Mouse (Mus musculus) cerebellum, adult 11-12 months (tissue): ENCODE measurements around the gene Cyp2f2.

Source experiments
- DNase-seq: peaks from one replicate; pipeline ENCODE4 v3.0.0; 2022

Cyp2f2 gene

GRCm38 (mm10) chr7:27156005-27156404 lies 36.3 kb downstream of the Cyp2f2 start:
- peak; percentile 29 for DNase-seq

GRCm38 (mm10) chr7:27158171-27158570 lies 38.5 kb downstream of the Cyp2f2 start:
- peak; percentile 24 for DNase-seq

- peak; percentile 39 for DNase-seq
Observed at GRCm38 (mm10) chr7:27159256-27159655, 39.5 kb downstream of the Cyp2f2 start.

- DNase-seq = peak; percentile 88
Observed at GRCm38 (mm10) chr7:27159882-27160281, 40.2 kb downstream of the Cyp2f2 start.

- peak; percentile 14 for DNase-seq
Observed at GRCm38 (mm10) chr7:27160921-27161320, 41.2 kb downstream of the Cyp2f2 start.

- DNase-seq = peak; percentile 30
Observed at GRCm38 (mm10) chr7:27161744-27162143, 42.0 kb downstream of the Cyp2f2 start.

- DNase-seq = no peak
Observed at GRCm38 (mm10) chr7:27162780-27163449, 43.2 kb downstream of the Cyp2f2 start.

- DNase-seq = peak; percentile 39
Observed at GRCm38 (mm10) chr7:27163450-27163805, 43.7 kb downstream of the Cyp2f2 start.

- DNase-seq = peak; percentile 79
Observed at GRCm38 (mm10) chr7:27164112-27164947, 44.6 kb downstream of the Cyp2f2 start.

GRCm38 (mm10) chr7:27165007-27165655 lies 45.4 kb downstream of the Cyp2f2 start:
- DNase-seq = peak; percentile 80

- DNase-seq = no peak
Observed at GRCm38 (mm10) chr7:27165696-27166095, 46.0 kb downstream of the Cyp2f2 start.

GRCm38 (mm10) chr7:27166229-27166613 lies 46.5 kb downstream of the Cyp2f2 start:
- DNase-seq = peak; percentile 85

- DNase-seq = peak; percentile 95
Observed at GRCm38 (mm10) chr7:27166614-27167474, 47.1 kb downstream of the Cyp2f2 start, which contains the start of gene Egln2. TSS of gene Egln2 (minus strand) at chr7:27166802.

- peak; percentile 57 for DNase-seq
Observed at GRCm38 (mm10) chr7:27167475-27168094, 47.9 kb downstream of the Cyp2f2 start.

- DNase-seq = peak; percentile 50
Observed at GRCm38 (mm10) chr7:27168371-27168770, 48.7 kb downstream of the Cyp2f2 start.

- DNase-seq = peak; percentile 21
Observed at GRCm38 (mm10) chr7:27170981-27171380, 51.3 kb downstream of the Cyp2f2 start.

- DNase-seq = peak; percentile 37
Observed at GRCm38 (mm10) chr7:27174496-27174895, 54.8 kb downstream of the Cyp2f2 start.

GRCm38 (mm10) chr7:27174896-27175295 lies 55.2 kb downstream of the Cyp2f2 start:
- no peak for DNase-seq

GRCm38 (mm10) chr7:27177942-27178323 lies 58.2 kb downstream of the Cyp2f2 start:
- no peak for DNase-seq

GRCm38 (mm10) chr7:27178324-27179216 lies 58.9 kb downstream of the Cyp2f2 start, which contains the start of gene Rab4b:
TSS of gene Rab4b (minus strand) at chr7:27178896.
- peak; percentile 100 for DNase-seq
